Mouse (Mus musculus) ES-Bruce4 (cell line): ENCODE measurements at regions not wholly inside any gene's neighbourhood (a gene's known extent, or its start where the extent isn't known, plus 50 kb on each side); places are given as distances from the start of the nearest gene placed in this dataset.

ENCODE experiments used
- H3K27ac ChIP-seq: 2 replicates; pipeline ENCODE4 v1.5.1; 2012; ENCODE audit warnings: low read length, inconsistent platforms; ENCODE audit not compliant: insufficient read depth
- H3K27me3 ChIP-seq: 2 replicates; pipeline ENCODE4 v1.6.1; 2012; ENCODE audit warnings: mild to moderate bottlenecking, low read length, inconsistent platforms; ENCODE audit not compliant: control insufficient read depth, poor library complexity, insufficient read depth, severe bottlenecking
- H3K36me3 ChIP-seq: 2 replicates; pipeline ENCODE4 v1.6.1; 2012; ENCODE audit warnings: inconsistent platforms, mild to moderate bottlenecking, low read length, moderate library complexity; ENCODE audit not compliant: control insufficient read depth, poor library complexity, insufficient read depth, severe bottlenecking
- H3K4me1 ChIP-seq: one replicate; pipeline ENCODE4 v1.8.1; 2011; ENCODE audit warnings: low read length; ENCODE audit not compliant: control insufficient read depth, insufficient read depth
- H3K4me3 ChIP-seq: 2 replicates; pipeline ENCODE4 v1.5.1; 2011; ENCODE audit warnings: low read depth, mild to moderate bottlenecking, low read length
- H3K9ac ChIP-seq: 2 replicates; pipeline ENCODE4 v1.6.1; 2012; ENCODE audit warnings: low read depth, mild to moderate bottlenecking, inconsistent platforms; ENCODE audit not compliant: poor library complexity, severe bottlenecking
- H3K9me3 ChIP-seq: replicated peaks from 2 replicates; pipeline ENCODE4 v1.6.1; 2012; ENCODE audit warnings: mild to moderate bottlenecking, low read length, inconsistent platforms; ENCODE audit not compliant: control insufficient read depth, poor library complexity, insufficient read depth, severe bottlenecking
- CTCF ChIP-seq: IDR thresholded peaks from one replicate; pipeline ENCODE4 v1.8.1; 2011; ENCODE audit warnings: low read depth, low read length
- EP300 ChIP-seq: IDR thresholded peaks from 2 replicates; pipeline ENCODE4 v1.6.1; 2011; ENCODE audit warnings: low read depth, low read length; ENCODE audit not compliant: insufficient read depth
- POLR2A ChIP-seq: IDR thresholded peaks from one replicate; pipeline ENCODE4 v1.8.1; 2011; ENCODE audit warnings: low read length; ENCODE audit not compliant: insufficient read depth

GRCm38 (mm10) chr12:112369581-112370371, 119.5 kb upstream of the A530016L24Rik start:
- no peak overlapping the region for H3K27ac ChIP-seq
- no peaks in the 10 kb centered on the region for H3K4me1 ChIP-seq
- H3K4me3 ChIP-seq = no peak overlapping the region
- H3K9me3 ChIP-seq = no peaks in the 10 kb centered on the region; the same call in 1 of the 2 replicates
- TF ChIP-seq POLR2A (no peak), CTCF (no peak), EP300 (no peak)
- no peak overlapping the region for H3K9ac ChIP-seq
- H3K27me3 ChIP-seq = no peaks in the 10 kb centered on the region
- no peaks in the 10 kb centered on the region for H3K36me3 ChIP-seq

GRCm38 (mm10) chr12:112372234-112373050, 116.8 kb upstream of the A530016L24Rik start:
- H3K27ac ChIP-seq = no peak overlapping the region
- no peaks in the 10 kb centered on the region for H3K36me3 ChIP-seq
- no peaks in the 10 kb centered on the region for H3K4me1 ChIP-seq
- H3K27me3 ChIP-seq = no peaks in the 10 kb centered on the region
- no peak for TF ChIP-seq POLR2A
- no peak for TF ChIP-seq EP300
- TF ChIP-seq CTCF = no peak
- H3K4me3 ChIP-seq = no peak overlapping the region
- H3K9me3 ChIP-seq = no peaks in the 10 kb centered on the region
- no peak overlapping the region for H3K9ac ChIP-seq

- no peaks in the 10 kb centered on the region for H3K4me1 ChIP-seq
- no peak for TF ChIP-seq POLR2A
- no peak for TF ChIP-seq EP300
- TF ChIP-seq CTCF = no peak
- H3K9ac ChIP-seq = no peak overlapping the region
- no peaks in the 10 kb centered on the region for H3K36me3 ChIP-seq
- H3K27ac ChIP-seq = no peak overlapping the region
- H3K4me3 ChIP-seq = no peak overlapping the region
- H3K27me3 ChIP-seq = no peaks in the 10 kb centered on the region
- H3K9me3 ChIP-seq = no peaks in the 10 kb centered on the region
Measured at GRCm38 (mm10) chr12:112373966-112374365, 115.3 kb upstream of the A530016L24Rik start.

GRCm38 (mm10) chr12:112376236-112376635, 113.0 kb upstream of the A530016L24Rik start:
- H3K9me3 ChIP-seq = no peaks in the 10 kb centered on the region
- no peaks in the 10 kb centered on the region for H3K27me3 ChIP-seq
- H3K36me3 ChIP-seq = no peaks in the 10 kb centered on the region
- no peak overlapping the region for H3K27ac ChIP-seq
- H3K4me3 ChIP-seq = no peak overlapping the region
- H3K9ac ChIP-seq = no peak overlapping the region
- H3K4me1 ChIP-seq = no peaks in the 10 kb centered on the region
- TF ChIP-seq EP300 (no peak), CTCF (no peak), POLR2A (no peak)

GRCm38 (mm10) chr12:112376701-112377100, 112.5 kb upstream of the A530016L24Rik start:
- Histone ChIP-seq H3K9ac (no peak overlapping the region), H3K4me3 (no peak overlapping the region), H3K9me3 (no peaks in the 10 kb centered on the region), H3K4me1 (no peaks in the 10 kb centered on the region), H3K27me3 (no peaks in the 10 kb centered on the region), H3K27ac (no peak overlapping the region), H3K36me3 (no peaks in the 10 kb centered on the region)
- TF ChIP-seq POLR2A (no peak), CTCF (no peak), EP300 (no peak)

- TF ChIP-seq POLR2A = no peak
- no peak for TF ChIP-seq CTCF
- no peak for TF ChIP-seq EP300
- no peak overlapping the region for H3K27ac ChIP-seq
- H3K27me3 ChIP-seq = no peaks in the 10 kb centered on the region
- no peaks in the 10 kb centered on the region for H3K4me1 ChIP-seq
- H3K9ac ChIP-seq = no peak overlapping the region
- H3K4me3 ChIP-seq = no peak overlapping the region
- H3K36me3 ChIP-seq = no peaks in the 10 kb centered on the region
- H3K9me3 ChIP-seq = no peaks in the 10 kb centered on the region
Measured at GRCm38 (mm10) chr12:112378482-112379243, 110.6 kb upstream of the A530016L24Rik start.
